Mouse (Mus musculus): ENCODE data around the gene Etfdh.

DNA sequence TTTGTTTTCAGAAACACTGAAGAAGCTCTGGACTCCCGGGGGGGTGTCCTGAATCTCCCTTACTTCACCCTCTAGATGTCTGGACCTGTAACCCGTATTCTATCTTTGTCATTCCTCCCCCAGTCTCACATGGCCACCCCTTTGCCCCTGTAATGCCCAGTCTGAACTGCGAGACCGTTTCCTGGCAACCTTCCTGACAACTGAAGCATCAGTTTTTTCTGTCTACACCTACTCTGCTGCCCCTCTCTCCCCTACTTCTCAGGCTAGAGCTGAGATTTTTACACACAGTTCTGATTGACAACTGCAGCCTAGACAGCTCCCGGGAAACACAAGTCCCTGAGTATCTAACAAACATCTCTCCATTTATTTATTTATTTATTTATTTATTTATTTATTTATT, 52.4 kb downstream of the Etfdh start:
- no peak for TF ChIP-seq CTCF (IDR thresholded peaks at IDR 0.05; ENCODE audit: extremely low read depth, insufficient read depth, low read length)
- no peak for TF ChIP-seq POLR2A (IDR thresholded peaks at IDR 0.05; ENCODE audit: extremely low read depth, insufficient read depth, low read length)

All from cortical plate, adult 2 months (tissue).